Mouse (Mus musculus) embryonic fibroblast, embryonic 13.5 days (primary cell): ENCODE measurements around the gene Neurl4. TPM values are rescaled to one million over a fixed set of nuclear protein-coding genes. Genes with fewer than 3 reads are reported as not detected.
A peak's percentile ranks its signal among the peaks of the same experiment; 100 is the strongest.

Experiments used
- H3K27ac ChIP-seq: 2 replicates; pipeline ENCODE4 v1.5.1; 2012; ENCODE audit warnings: low read length, control low read depth, inconsistent platforms; ENCODE audit not compliant: insufficient read depth
- H3K4me1 ChIP-seq: 2 replicates; pipeline ENCODE4 v1.6.1; 2011; ENCODE audit warnings: low read length; ENCODE audit not compliant: control insufficient read depth, insufficient read depth
- H3K4me3 ChIP-seq: 2 replicates; pipeline ENCODE4 v1.5.1; 2011; ENCODE audit warnings: mild to moderate bottlenecking, control low read depth, low read length; ENCODE audit not compliant: insufficient read depth
- CTCF ChIP-seq: IDR thresholded peaks from 2 replicates; pipeline ENCODE4 v1.5.1; 2011; ENCODE audit warnings: mild to moderate bottlenecking, control low read depth, low read length, moderate library complexity, borderline replicate concordance; ENCODE audit not compliant: insufficient read depth
- POLR2A ChIP-seq: IDR thresholded peaks from 2 replicates; pipeline ENCODE4 v1.6.1; 2011; ENCODE audit warnings: low read depth, mild to moderate bottlenecking, control low read depth, low read length, moderate library complexity
- polyA plus RNA-seq: library from polyadenylated mRNA; stranded (reverse); fragments of >200 nt; gene quantifications from 2 replicates; pipeline ENCODE4 v1.2.4, GENCODE M21; 2011; ENCODE audit warnings: low read depth; ENCODE audit not compliant: missing spikeins, insufficient read length

The Neurl4 gene
- polyA plus RNA-seq, 1 experiment = 31.8 TPM

GRCm38 (mm10) chr11:69870289-69871069, 30.4 kb upstream of the Neurl4 start:
- TF ChIP-seq POLR2A (no peak), CTCF (no peak)
- Histone ChIP-seq H3K4me3 (no peak overlapping the region), H3K27ac (no peak overlapping the region), H3K4me1 (no peaks in the 10 kb centered on the region; the same call in 1 of the 2 replicates)

- Histone ChIP-seq H3K4me3 (no peak overlapping the region), H3K27ac (no peak overlapping the region), H3K4me1 (no peaks in the 10 kb centered on the region; the same call in 1 of the 2 replicates)
- TF ChIP-seq CTCF (no peak), POLR2A (no peak)
These were observed 29.1 kb upstream of the Neurl4 start for GRCm38 (mm10) chr11:69871822-69872221.

GRCm38 (mm10) chr11:69872451-69872850, 28.4 kb upstream of the Neurl4 start:
- no peak overlapping the region for H3K27ac ChIP-seq
- TF ChIP-seq CTCF (no peak), POLR2A (no peak)
- no peaks in the 10 kb centered on the region; the same call in none of the 2 replicates for H3K4me1 ChIP-seq
- H3K4me3 ChIP-seq = no peak overlapping the region

- Histone ChIP-seq H3K4me1 (no peaks in the 10 kb centered on the region; the same call in none of the 2 replicates), H3K4me3 (no peak overlapping the region), H3K27ac (peak overlapping the region; percentile 79)
- TF ChIP-seq CTCF (no peak), POLR2A (peak; percentile 41; the same call in 1 of the 2 replicates)
These were observed 24.7 kb upstream of the Neurl4 start for GRCm38 (mm10) chr11:69876186-69876585.

DNA sequence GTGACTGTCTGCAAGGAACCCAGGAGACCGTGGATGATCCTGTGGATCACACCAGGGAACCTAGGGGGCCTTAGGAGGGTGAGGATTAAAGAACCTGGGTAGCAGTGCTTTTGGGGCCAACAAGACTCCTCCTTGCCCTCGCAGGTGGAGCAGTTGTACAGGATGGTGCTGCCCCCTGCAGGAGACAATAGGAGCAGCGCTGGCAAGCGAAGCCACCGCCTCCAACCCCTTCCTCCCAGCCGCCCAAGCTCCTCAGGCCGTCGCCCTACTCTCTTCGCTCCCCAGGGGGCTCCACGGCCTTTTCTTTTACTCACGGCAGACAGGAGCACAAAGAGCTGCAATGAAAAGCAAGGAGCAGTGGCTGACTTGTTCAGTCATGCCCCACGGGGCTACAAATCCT, 24.0 kb upstream of the Neurl4 start:
- Histone ChIP-seq H3K27ac (peak overlapping the region; percentile 96), H3K4me1 (no peaks in the 10 kb centered on the region; the same call in none of the 2 replicates), H3K4me3 (no peak overlapping the region)
- TF ChIP-seq CTCF (peak; percentile 87), POLR2A (peak; percentile 36; the same call in 1 of the 2 replicates)

DNA sequence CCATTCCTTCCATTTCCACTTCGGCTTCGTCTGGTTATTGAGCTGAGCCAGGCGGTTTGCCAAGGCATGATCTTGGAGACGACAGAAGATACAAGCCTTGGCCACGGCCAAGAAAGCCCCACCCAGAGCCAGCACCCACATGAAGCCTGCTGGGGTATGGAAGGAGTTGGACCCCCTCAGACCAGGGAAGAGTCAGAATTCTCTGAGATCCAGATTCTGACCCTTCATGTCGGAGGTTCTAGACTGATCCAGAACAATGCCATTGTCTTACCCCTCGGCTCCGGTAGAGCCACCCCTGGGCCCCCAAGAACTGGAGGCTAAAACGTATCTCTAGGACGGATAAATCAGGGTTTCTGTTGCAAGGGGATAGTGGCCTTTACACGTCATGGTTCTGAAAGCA, 23.0 kb upstream of the Neurl4 start, which contains the start of gene Tmem95:
Gene Tmem95 (minus strand): TSS at position 141 of the 400 bp plus-strand sequence.
- TF ChIP-seq CTCF = no peak
- TF ChIP-seq POLR2A = no peak
- Histone ChIP-seq H3K4me1 (no peaks in the 10 kb centered on the region; the same call in 1 of the 2 replicates), H3K27ac (peak within 1 kb of the TSS; percentile 96), H3K4me3 (peak within 1 kb of the TSS; percentile 80)

- Histone ChIP-seq H3K4me1 (no peaks in the 10 kb centered on the region; the same call in 1 of the 2 replicates), H3K4me3 (peak overlapping the region; percentile 80), H3K27ac (peak overlapping the region; percentile 96)
- TF ChIP-seq CTCF (no peak), POLR2A (peak; percentile 52; the same call in 1 of the 2 replicates)
These were observed 22.5 kb upstream of the Neurl4 start for GRCm38 (mm10) chr11:69878399-69878798.

- no peaks in the 10 kb centered on the region; the same call in 1 of the 2 replicates for H3K4me1 ChIP-seq
- H3K27ac ChIP-seq = peak overlapping the region; percentile 96
- peak overlapping the region; percentile 80 for H3K4me3 ChIP-seq
- TF ChIP-seq POLR2A (no peak), CTCF (no peak)
These were observed 21.9 kb upstream of the Neurl4 start for GRCm38 (mm10) chr11:69878952-69879351.

DNA sequence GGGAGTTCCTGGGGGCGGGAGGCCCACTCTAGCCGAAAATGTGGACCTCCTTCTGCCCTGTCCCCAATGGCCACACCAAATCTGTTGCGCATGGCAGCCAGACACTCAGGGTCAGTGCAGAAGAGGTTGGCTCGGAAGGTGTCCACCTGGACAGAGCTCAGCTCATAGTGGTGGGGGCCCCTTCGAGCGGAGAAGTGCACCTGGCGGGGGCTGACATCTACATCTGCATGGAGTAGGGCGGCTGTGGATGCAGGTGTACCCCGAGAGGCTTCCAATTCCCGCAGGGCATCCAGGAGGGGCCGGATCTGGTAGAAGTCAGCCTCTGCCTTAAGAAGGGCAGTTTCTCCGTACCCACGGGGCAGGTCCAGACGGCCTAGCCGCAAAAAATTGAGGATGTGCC, 21.2 kb upstream of the Neurl4 start:
- Histone ChIP-seq H3K4me3 (peak overlapping the region; percentile 80), H3K4me1 (no peaks in the 10 kb centered on the region; the same call in 1 of the 2 replicates), H3K27ac (peak overlapping the region; percentile 96)
- TF ChIP-seq POLR2A (0 out of 2 replicates have a peak, but pooled peaks have one; percentile 4), CTCF (no peak)

DNA sequence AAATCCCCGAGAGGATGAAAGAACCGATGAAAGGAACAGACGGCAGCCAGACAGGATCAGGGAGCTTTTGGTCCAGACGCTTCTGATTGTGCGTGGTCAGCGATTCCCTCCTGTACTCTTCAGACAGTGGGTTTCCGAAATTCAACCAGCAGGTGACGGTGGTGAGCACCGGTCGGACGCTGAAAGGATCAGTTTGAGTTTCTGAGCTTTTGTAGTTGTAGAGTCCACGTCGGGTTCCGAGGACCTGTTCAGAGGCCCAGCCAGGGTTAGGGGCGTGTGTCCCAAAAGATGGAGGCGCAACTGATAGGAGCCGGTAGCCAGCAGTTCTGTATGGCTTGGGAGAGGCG, 20.4 kb upstream of the Neurl4 start:
- no peak for TF ChIP-seq POLR2A
- TF ChIP-seq CTCF = peak; percentile 63; the same call in 1 of the 2 replicates
- no peaks in the 10 kb centered on the region; the same call in 1 of the 2 replicates for H3K4me1 ChIP-seq
- H3K4me3 ChIP-seq = peak overlapping the region; percentile 80
- H3K27ac ChIP-seq = peak overlapping the region; percentile 96
